Mouse (Mus musculus) bone marrow, adult 2 months (tissue): ENCODE results near the gene Crtac1.

Experiments used
- CTCF ChIP-seq: fragments of 200-500 bp; IDR thresholded peaks from 2 replicates; pipeline ENCODE4 v1.5.1; 2011; ENCODE audit warnings: low read length, control low read depth; ENCODE audit not compliant: control insufficient read depth, insufficient read depth
- POLR2A ChIP-seq: fragments of 200-500 bp; IDR thresholded peaks from 2 replicates; pipeline ENCODE4 v1.6.1; 2011; ENCODE audit warnings: low read depth, mild to moderate bottlenecking, control low read depth, low read length, borderline replicate concordance; ENCODE audit not compliant: control insufficient read depth

DNA sequence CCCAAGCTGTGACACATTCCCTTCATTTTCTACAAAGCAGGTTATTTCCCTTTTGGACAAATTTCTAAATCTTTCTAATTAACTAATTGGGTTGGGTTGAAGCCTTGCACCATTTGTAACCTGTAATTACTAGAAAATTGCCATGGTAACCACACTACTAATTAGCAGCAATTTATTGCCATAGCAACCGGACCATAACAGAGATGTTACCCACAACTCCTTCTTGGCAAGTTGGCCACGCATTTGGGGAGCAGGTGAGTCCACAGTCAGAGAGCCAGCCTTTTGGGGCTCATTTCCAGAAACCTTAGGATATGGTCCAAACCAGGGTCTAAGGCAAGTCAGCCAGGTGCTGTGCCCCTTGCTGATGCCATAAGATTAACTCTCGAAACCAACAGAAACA is 119.4 kb downstream of the Crtac1 start:
- TF ChIP-seq POLR2A = no peak
- no peak for TF ChIP-seq CTCF
